Mouse (Mus musculus) kidney, postnatal 36 days (tissue): ENCODE data around the gene Apoc4.
"Not testable (repeated sequence)": the region's sequence is repeated elsewhere in the genome, so short reads cannot be mapped to it uniquely, and the experiment has no call there.

Experiments
- DNase-seq, 2 experiments: peaks; one replicate each; pipeline ENCODE4 v3.0.0; 2021 to 2022; ENCODE audit warnings: mixed read lengths in 2 of 2

Gene Apoc4

GRCm38 (mm10) chr7:19698907-19699826 is 17.9 kb upstream of the Apoc4 start, which contains the start of gene Apoe:
Apoe (minus strand) TSS chr7:19699188.
- peak; percentile 67 to 81 for DNase-seq

DNA sequence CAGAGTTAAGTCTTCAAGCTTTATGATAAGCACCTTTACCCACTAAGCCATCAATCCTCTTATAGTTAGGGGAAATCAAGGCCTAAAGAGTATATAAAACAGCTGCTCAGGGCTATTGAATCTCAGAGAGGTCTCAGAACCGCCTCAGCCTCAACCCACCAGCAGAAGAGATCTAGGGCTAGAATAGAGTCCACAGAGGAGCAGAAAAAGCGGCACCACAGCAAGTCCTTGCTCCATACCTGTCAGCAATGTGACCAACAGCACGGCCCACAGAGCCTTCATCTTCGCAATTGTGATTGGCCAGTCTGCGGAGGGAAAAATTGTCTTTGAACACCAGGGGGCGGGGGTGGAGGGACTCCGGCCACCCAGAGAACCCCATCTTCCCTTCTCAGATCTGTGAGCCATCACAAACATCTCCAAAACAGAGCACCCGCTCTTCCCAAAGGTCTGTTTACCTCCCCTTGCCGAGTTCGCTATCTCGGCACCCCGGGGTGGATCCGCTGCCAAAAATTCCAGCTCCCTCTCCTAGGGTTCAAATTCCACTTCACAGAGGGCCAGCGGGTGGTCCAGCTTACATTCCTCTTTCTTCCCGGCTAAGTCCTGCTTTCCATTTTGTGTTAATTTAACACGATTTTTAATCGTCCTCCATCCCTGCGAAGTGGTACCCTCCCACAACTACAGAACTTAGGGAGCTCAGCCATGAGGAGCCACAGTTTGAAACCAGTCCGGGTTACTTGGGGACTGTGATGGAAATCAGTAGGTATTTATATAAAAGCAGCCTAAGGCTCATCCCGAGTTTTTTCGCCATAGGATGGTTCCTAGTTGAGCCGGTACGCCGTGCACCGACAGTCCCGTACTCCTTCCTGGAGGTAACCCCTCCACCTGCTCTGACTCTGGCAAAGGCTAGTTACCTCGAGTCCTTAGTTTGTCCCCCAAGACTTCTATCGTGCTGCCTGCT is 16.9 kb upstream of the Apoc4 start:
- peak; percentile 45 to 66 for DNase-seq

DNA sequence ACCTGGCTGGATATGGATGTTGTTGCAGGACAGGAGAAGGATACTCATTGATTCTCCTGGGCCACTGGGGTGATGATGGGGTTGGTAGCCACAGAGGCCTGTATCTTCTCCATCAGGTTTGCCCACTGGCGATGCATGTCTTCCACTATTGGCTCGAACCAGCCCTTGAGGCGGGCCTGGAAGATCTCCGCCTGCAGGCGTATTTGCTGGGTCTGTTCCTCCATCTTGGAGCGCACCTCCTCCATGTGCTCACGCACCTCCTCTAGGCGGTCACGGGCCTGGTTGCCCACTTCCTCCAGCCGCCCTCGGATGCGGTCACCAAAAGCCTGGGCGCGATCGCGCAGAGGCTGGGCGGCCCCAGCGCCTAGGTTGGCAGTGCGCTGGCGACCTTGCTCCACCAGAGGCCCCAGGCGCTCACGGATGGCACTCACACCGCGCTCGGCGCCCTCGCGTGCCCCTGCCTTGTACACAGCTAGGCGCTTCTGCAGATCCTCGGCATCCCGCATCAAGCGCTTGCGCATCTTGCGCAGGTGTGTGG is 15.1 kb upstream of the Apoc4 start:
- DNase-seq, result no peak

DNA sequence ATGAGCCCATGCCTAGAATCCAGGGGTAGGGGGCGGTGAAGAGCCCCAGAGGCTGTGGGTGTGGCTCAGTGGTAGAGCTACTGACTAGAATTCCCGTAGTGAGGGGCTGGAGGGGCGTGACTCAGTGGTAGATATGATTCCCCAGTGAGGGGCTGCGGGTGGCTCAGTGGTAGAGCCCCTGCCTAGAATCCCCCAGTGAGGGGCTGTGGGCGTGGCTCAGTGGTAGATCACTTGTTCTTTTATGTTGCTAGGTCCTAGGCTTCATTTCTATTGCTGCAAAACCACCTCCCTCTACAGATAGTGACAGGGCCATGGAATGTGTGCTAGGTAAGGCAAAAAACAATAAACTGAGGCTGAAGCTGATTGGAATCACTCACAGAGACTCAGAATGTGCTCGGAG is 14.6 kb upstream of the Apoc4 start:
- DNase-seq, result no peak

DNA sequence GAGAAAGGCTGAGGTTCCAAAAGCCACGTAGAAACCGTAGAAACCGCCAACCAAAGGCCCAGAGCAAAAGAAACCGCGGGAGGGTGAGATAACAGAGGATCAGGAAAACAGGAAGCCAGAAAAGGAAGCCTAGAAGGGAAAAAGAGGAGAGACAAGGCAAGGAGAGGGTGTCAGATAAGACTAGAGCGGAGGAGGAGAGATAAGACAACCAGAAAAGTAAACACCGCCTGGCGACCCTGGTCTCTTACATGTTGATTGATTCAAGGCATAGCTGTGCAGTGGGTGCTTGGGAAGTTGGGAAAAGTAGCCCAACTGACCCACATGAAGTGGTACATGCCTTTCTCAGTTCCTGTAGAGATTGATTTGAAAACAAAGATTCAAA is 13.9 kb upstream of the Apoc4 start:
- no peak for DNase-seq

GRCm38 (mm10) chr7:19694336-19695212 is 13.3 kb upstream of the Apoc4 start:
- no peak for DNase-seq

GRCm38 (mm10) chr7:19693421-19693820 is 12.1 kb upstream of the Apoc4 start:
- peak; percentile 56 to 64 for DNase-seq

DNA sequence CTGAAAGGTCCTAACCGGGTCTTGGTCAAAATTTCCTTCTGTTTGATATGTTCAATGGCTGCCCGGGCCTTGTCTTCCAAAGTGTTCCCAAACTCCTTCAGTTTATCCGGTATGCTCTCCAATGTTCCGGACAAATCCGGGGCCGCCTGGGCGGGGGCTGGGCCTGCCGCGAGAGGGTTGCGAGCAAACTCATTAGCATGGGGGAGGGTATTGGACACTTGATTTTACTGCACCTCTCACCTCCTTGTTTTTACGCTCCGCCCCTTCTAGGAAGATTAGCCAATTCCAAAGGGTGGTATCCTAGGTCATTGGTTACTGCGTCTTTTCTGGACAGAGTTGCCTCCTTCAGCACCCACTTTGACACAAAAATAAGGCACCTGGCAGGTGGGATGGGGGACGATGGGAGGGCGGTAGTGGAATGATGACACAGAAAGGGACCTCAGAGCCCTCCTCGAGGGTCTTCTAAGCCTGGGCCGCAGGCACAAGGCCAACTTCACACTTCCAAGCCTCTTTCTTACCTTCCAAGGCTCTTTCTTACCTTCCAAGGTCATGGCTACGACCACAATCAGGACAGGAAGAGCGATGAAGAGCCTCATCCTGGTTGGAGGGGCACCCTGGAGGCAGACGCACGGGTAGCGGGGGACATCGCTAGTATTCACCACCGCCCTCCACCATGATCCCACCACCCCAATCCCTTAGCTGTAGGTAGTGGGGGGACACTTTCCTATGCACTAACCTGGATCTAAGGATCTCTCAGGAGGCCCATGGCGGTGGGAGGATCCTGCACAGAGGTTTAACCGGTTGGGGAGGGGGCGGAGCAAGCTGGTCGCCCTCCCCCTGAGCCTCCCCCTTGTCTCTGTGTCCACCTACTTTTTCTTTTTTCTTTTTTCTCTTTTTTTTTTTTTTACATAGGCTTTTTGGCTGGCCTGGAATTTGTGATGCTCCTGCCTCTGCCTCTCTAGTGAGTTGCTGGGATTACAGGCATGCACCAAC is 10.9 kb upstream of the Apoc4 start, which contains the start of gene Apoc1:
Gene Apoc1 (minus strand): TSS at position 788 of the 993 bp plus-strand sequence.
- DNase-seq, result peak in 1 of 2 experiments; percentile 48

DNA sequence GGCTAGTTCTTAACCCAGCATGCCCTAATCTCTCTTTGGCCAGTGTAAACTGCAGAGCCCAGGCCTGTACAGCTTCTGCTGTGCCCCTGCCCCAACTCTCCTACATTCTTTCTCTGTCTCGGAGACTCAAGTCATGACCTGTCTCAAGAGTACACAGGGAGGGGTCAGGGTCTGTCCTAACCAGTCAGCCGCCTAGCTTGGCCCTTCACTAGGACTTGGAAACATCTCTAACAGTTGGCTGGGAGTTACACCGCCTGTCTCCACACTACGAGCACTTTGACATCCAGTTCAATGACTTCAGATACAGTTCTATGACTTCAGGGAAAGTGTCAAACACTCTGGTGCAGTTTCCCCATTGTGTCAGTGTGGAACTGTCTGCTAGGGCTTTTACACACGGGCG is 10.2 kb upstream of the Apoc4 start:
- DNase-seq, result no peak

DNA sequence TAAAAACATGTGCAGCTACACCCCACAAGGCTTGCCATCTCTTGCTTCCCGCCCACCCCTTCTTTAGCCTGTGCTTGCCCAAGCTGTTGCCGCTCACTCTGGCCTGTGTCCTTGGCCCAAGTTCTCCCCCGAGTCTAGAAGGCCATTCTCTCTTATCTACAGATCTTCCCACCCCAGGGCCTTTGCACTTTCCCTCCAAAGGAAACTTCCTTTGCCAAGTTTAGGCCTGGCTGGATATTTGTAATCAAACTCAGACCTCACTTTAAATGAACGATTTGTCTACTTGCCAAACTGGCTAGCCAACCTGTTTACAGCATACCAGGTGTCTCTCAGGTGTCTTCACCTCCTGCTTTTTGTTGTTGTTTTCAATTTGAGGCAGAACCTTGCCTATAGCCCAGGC is 9.6 kb upstream of the Apoc4 start:
- DNase-seq, result no peak

GRCm38 (mm10) chr7:19688611-19689010 is 7.3 kb upstream of the Apoc4 start:
- DNase-seq, result no peak

DNA sequence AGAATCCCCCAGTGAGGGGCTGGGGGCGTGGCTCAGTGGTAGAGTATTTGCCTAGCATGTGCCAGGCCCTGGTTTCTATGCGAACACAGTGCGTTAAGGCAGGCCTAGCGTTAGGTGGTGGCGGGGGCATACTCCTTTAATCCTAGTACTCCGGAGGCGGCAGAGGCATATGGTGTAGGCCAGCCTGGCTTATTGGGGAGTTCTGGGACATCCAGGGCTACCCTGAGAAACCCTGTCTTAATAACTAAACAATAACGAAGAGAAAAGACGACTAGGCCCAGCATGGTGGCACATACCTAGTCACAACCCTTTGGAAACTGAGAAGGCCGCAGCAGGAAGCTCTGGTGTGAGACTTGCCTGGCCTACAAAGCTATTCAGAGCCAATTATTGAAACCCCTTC is 6.8 kb upstream of the Apoc4 start:
- DNase-seq, result no peak

- DNase-seq, result not testable (repeated sequence)
Observed at GRCm38 (mm10) chr7:19686927-19687583, 5.8 kb upstream of the Apoc4 start.

DNA sequence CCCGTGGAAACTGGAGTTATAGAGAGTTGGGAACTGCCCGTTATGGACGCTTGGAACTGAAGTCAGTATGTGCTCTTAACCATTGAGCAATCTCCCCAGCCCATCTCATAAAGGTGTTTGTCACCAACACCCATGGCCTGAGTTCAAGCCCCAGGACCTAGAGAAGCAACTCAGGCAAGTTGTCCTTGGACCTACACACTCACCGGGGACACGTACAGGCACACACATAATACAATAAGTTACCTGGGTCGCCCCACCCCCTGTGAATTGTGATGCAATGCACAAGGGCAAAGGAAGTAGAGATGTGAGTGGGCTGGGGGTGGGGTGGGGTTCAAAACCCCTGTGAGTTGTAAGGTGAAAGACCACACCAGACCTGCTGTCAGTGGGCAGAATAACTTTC is 5.2 kb upstream of the Apoc4 start:
- DNase-seq, result no peak

GRCm38 (mm10) chr7:19685374-19685773 is 4.1 kb upstream of the Apoc4 start:
- peak in 1 of 2 experiments; percentile 35 for DNase-seq

GRCm38 (mm10) chr7:19683771-19684201 is 2.5 kb upstream of the Apoc4 start:
- DNase-seq, result no peak

GRCm38 (mm10) chr7:19682979-19683378 is 1.7 kb upstream of the Apoc4 start:
- no peak for DNase-seq

DNA sequence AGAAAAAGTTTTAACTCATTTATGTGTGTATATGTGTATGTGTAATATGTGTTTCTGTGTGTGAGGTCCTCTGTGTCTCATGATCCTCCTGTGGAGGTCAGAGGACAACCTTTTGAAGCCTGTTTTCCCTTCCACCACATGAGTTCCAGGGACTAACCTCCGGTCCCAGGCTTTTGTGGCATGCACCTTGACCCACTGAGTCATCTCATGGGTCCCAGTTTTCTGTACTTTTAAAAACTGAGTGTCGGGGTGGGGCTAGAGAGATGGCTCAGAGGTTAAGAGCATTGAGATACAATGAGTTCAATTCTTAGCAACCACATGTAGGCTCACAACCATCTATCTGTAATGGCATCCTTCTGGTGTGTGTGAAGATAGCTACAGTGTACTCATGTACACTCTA is 577 bp downstream of the Apoc4 start:
- no peak for DNase-seq

DNA sequence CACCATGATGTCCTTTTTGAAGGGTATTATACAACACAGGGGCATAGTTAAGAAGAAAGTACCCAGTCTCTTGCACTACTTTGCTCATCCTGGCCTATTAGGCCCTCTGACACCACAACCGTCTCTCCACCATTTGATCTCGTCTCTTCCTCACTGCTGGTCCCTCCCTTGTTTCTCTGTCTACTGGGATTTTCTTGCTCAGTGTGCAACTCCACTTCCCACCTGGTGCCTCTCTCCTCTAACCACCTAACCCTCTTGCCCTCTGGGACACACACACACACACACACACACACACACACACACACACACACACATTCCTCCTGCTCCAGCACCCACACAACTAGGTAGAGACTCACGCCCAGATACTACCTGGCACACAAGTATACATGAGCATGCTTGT is 2.4 kb downstream of the Apoc4 start:
- DNase-seq, result no peak

GRCm38 (mm10) chr7:19677872-19678271 is 3.4 kb downstream of the Apoc4 start, which contains the start of gene Apoc2:
Apoc2 (minus strand) TSS chr7:19677941.
- peak in 1 of 2 experiments; percentile 30 for DNase-seq
